Comparison of ENCODE assay signal across 11 mouse cellular contexts in the genomic region with DNA sequence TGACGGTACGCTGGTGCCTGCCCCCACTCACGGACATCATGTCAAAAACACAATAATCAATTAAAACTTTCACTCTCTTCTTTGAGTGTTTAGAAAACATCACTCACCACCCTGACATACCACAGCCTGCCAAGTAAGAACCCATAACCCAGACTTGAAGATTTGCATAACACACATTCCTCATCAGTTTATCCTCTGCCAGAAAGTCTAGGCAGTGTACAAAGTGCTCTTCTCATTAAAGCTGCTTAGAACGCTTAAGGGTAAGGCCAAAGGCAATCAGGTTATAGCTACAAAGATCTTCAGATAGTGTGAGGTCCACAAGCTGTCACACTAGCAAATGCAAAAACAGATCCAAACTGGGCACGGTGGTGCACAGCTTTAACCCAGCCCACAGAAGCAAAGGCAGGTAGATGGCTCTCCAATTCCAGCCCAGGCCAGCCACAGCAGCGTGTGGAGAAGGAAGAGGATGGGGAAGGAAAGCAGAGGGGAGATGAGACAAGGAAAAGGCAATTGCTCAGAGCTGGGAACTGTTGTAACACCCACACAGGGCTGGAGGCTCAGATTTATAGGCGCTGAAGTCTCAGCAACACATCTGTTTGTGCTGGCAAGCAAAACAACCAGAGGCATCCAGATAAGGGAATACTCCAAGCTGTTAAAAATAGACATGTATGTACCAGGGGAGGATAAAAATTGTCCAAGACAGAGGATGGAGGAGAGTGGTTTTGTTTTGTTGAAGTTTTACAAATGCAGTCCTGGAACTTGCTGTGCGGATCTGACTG. TPM values are rescaled to one million over a fixed set of nuclear protein-coding genes. Genes with fewer than 3 reads are reported as not detected.
DNase-seq lines count a peak whose midpoint lies in the region; ATAC-seq and TF ChIP-seq lines count a peak whose summit lies in the region.
"Had no signal": no experiment of that assay in that cellular context is flagged by ENCODE, and none has a peak within 500 bp of the region (broad histone marks: within the 10 kb centered on the region; RNA-seq: fewer than 3 reads in every experiment).

No protein-coding gene starts in this region.

- H3K27me3 ChIP-seq in forebrain, embryonic 16.5 days (replicated peaks; ENCODE audit: control insufficient read depth, insufficient read depth, low read length): no peaks in the 10 kb centered on the region
- no peaks in the 10 kb centered on the region for H3K27me3 ChIP-seq in forebrain, embryonic 11.5 days (ENCODE audit: control insufficient read depth, insufficient read depth, low read length)
- H3K27me3 ChIP-seq in lung, embryonic 14.5 days (ENCODE audit: insufficient read depth, low read length): no peaks in the 10 kb centered on the region
- H3K27me3 ChIP-seq in heart, embryonic 14.5 days (ENCODE audit: control insufficient read depth, insufficient read depth, low read length): no peaks in the 10 kb centered on the region
- H3K27me3 ChIP-seq: limb, embryonic 12.5 days had no signal

- no peak for TF ChIP-seq CTCF in lung, embryonic 14.5 days (IDR thresholded peaks at IDR 0.05; ENCODE audit: low read depth)
- TF ChIP-seq CTCF in lung, adult 2 months (IDR thresholded peaks at IDR 0.05; ENCODE audit: insufficient read depth, low read length): no peak

- H3K4me1 ChIP-seq in forebrain, embryonic 16.5 days (replicated peaks; ENCODE audit: control insufficient read depth, insufficient read depth, low read length): peaks cover 12% of the 10 kb centered on the region; the same call in 1 of the 2 replicates
- H3K4me1 ChIP-seq in forebrain, embryonic 11.5 days (replicated peaks; ENCODE audit: control insufficient read depth, insufficient read depth, low read length): no peaks in the 10 kb centered on the region
- peaks cover 12% of the 10 kb centered on the region; the same call in 1 of the 2 replicates for H3K4me1 ChIP-seq in lung, embryonic 14.5 days (ENCODE audit: insufficient read depth)
- H3K4me1 ChIP-seq in lung, adult 2 months (ENCODE audit: control insufficient read depth, insufficient read depth, low read length): peaks cover 10% of the 10 kb centered on the region
- H3K4me1 ChIP-seq in heart, embryonic 14.5 days (ENCODE audit: control insufficient read depth in 2 of 2, insufficient read depth in 2 of 2, low read length in 2 of 2): peaks cover 13 to 23% of the 10 kb centered on the region in 2 experiments

- no peak overlapping the region for H3K4me3 ChIP-seq in forebrain, embryonic 16.5 days (replicated peaks; ENCODE audit: low read length)
- no peak overlapping the region for H3K4me3 ChIP-seq in forebrain, embryonic 11.5 days (ENCODE audit: low read depth, low read length)
- H3K4me3 ChIP-seq in lung, embryonic 14.5 days (ENCODE audit: low read depth, low read length): no peak overlapping the region
- no peak overlapping the region for H3K4me3 ChIP-seq in lung, adult 2 months (replicated peaks; ENCODE audit: extremely low read depth, low read depth, low read length)
- no peak overlapping the region for H3K4me3 ChIP-seq in heart, embryonic 14.5 days (ENCODE audit: control insufficient read depth in 1 of 2, insufficient read depth in 1 of 2, low read depth in 1 of 2, low read length in 2 of 2)
- H3K4me3 ChIP-seq: limb, embryonic 12.5 days had no signal

- no peak overlapping the region for H3K4me2 ChIP-seq in forebrain, embryonic 16.5 days (ENCODE audit: low read length)
- no peak overlapping the region for H3K4me2 ChIP-seq in forebrain, embryonic 11.5 days (ENCODE audit: low read depth, low read length, severe bottlenecking)
- no peak overlapping the region for H3K4me2 ChIP-seq in lung, embryonic 14.5 days
- peak overlapping the region; percentile 53 for H3K4me2 ChIP-seq in heart, embryonic 14.5 days (ENCODE audit: low read length)
- H3K4me2 ChIP-seq: limb, embryonic 12.5 days had no signal

- WGBS in forebrain, embryonic 16.5 days: 73% methylated on average over 8 of the region's 8 CpGs
- WGBS in forebrain, embryonic 11.5 days: 83% methylated on average over 8 of the region's 8 CpGs
- 39% methylated on average over 8 of the region's 8 CpGs for WGBS in lung, embryonic 14.5 days
- 41% methylated on average over 8 of the region's 8 CpGs for WGBS in lung, adult 2 months
- WGBS in heart, embryonic 14.5 days: 38% methylated on average over 8 of the region's 8 CpGs

- H3K9ac ChIP-seq in forebrain, embryonic 16.5 days (replicated peaks; ENCODE audit: low read depth, low read length): no peak overlapping the region
- H3K9ac ChIP-seq in forebrain, embryonic 11.5 days (ENCODE audit: low read length): no peak overlapping the region
- H3K9ac ChIP-seq in lung, embryonic 14.5 days: no peak overlapping the region
- peak overlapping the region; percentile 52 for H3K9ac ChIP-seq in heart, embryonic 14.5 days (ENCODE audit: low read length)
- H3K9ac ChIP-seq: limb, embryonic 12.5 days had no signal

- TF ChIP-seq POLR2A in lung, adult 2 months (IDR thresholded peaks at IDR 0.05; ENCODE audit: borderline replicate concordance, extremely low read depth, low read depth, low read length): no peak

- no peak for DNase-seq in forebrain, embryonic 11.5 days (ENCODE audit: low spot score)
- DNase-seq in lung, embryonic 14.5 days: peak; percentile 67
- no peak for DNase-seq in lung, adult 2 months
- no peak for DNase-seq in Muller cell, postnatal 12 days (ENCODE audit: inconsistent ontology term)
- DNase-seq: cerebellum, adult 2 months had no signal

- H3K9me3 ChIP-seq in forebrain, embryonic 16.5 days (ENCODE audit: control insufficient read depth, low read length): no peaks in the 10 kb centered on the region
- H3K9me3 ChIP-seq in forebrain, embryonic 11.5 days (ENCODE audit: control insufficient read depth, low read length): no peaks in the 10 kb centered on the region
- no peaks in the 10 kb centered on the region for H3K9me3 ChIP-seq in lung, embryonic 14.5 days (ENCODE audit: low read depth, low read length)
- no peaks in the 10 kb centered on the region for H3K9me3 ChIP-seq in heart, embryonic 14.5 days (ENCODE audit: control insufficient read depth, low read length)
- H3K9me3 ChIP-seq: limb, embryonic 12.5 days had no signal

- peak overlapping the region; percentile 17; the same call in 1 of the 2 replicates for H3K27ac ChIP-seq in forebrain, embryonic 16.5 days (ENCODE audit: low read length)
- no peak overlapping the region for H3K27ac ChIP-seq in forebrain, embryonic 11.5 days (ENCODE audit: low read depth, low read length)
- H3K27ac ChIP-seq in lung, embryonic 14.5 days (ENCODE audit: low read depth): peak overlapping the region; percentile 61; the same call in 1 of the 2 replicates
- peak overlapping the region; percentile 71 to 81 for H3K27ac ChIP-seq in heart, embryonic 14.5 days (replicated peaks in 1 of 2; ENCODE audit: control insufficient read depth in 1 of 2, insufficient read depth in 1 of 2, low read depth in 2 of 2, low read length in 2 of 2)
- H3K27ac ChIP-seq: limb, embryonic 12.5 days had no signal

- H3K36me3 ChIP-seq in forebrain, embryonic 16.5 days (ENCODE audit: control insufficient read depth, insufficient read depth): no peaks in the 10 kb centered on the region
- no peaks in the 10 kb centered on the region for H3K36me3 ChIP-seq in forebrain, embryonic 11.5 days (ENCODE audit: control insufficient read depth, insufficient read depth, low read length)
- H3K36me3 ChIP-seq in lung, embryonic 14.5 days (ENCODE audit: insufficient read depth): no peaks in the 10 kb centered on the region
- no peaks in the 10 kb centered on the region for H3K36me3 ChIP-seq in heart, embryonic 14.5 days (ENCODE audit: control insufficient read depth, insufficient read depth, low read length)
- H3K36me3 ChIP-seq: limb, embryonic 12.5 days had no signal

- no peak for ATAC-seq in forebrain, embryonic 16.5 days
- ATAC-seq in forebrain, embryonic 11.5 days (replicated peaks; ENCODE audit: low FRiP score): no peak
- peak; percentile 61; the same call in 1 of the 2 replicates for ATAC-seq in lung, embryonic 14.5 days (ENCODE audit: insufficient read depth)
- peak; percentile 50; the same call in 1 of the 2 replicates for ATAC-seq in heart, embryonic 14.5 days (ENCODE audit: insufficient number of reproducible peaks, insufficient read depth, low FRiP score, low read depth)
- ATAC-seq in megakaryocyte progenitor cell, adult 5-6 weeks (replicated peaks; ENCODE audit: poor library complexity): peak; percentile 65
- no peak for ATAC-seq in inflammation-experienced regulatory T-cells, adult 6 months

RNA-seq across cellular contexts. Expression of a gene that starts 9.8 kb away (rescaled TPM):
- polyA plus RNA-seq in forebrain, embryonic 16.5 days (2015; fragmentation: Nextera tagmentation; extraction: Ambion mirVana): 39.9 and 50.9 TPM in 2 replicates
- 36.1 and 43.5 TPM in 2 replicates for polyA plus RNA-seq in forebrain, embryonic 11.5 days (2014; fragmentation: Nextera tagmentation; extraction: Ambion mirVana)
- 243 and 265 TPM in 2 replicates for polyA plus RNA-seq in lung, embryonic 14.5 days (2014; fragmentation: Nextera tagmentation; extraction: Ambion mirVana)
- 317 and 391 TPM in 2 replicates for polyA plus RNA-seq in lung, adult 2 months (2012; rRNA removed)
- polyA plus RNA-seq in heart, embryonic 14.5 days (2014; fragmentation: Nextera tagmentation; extraction: Ambion mirVana): 93.5 and 98.5 TPM in 2 replicates
- 60.8 and 62.8 TPM in 2 replicates for total RNA-seq in megakaryocyte progenitor cell, adult 5-6 weeks (2015)
- 21.2 and 34.1 TPM in 2 replicates for total RNA-seq in megakaryocyte progenitor cell, adult 5-6 weeks (2017)
- 10 to 100 TPM; 58.9 to 90.9 (median 63.6) TPM for polyA plus RNA-seq in inflammation-experienced regulatory T-cells, adult 6 months (2017; shearing (Covaris generic))
- polyA plus RNA-seq: C2C12 had no signal

RNA-seq across cellular contexts. Expression of a gene that starts 17.2 kb away (rescaled TPM):
- 4.3 and 6.1 TPM in 2 replicates for polyA plus RNA-seq in forebrain, embryonic 16.5 days (2015; fragmentation: Nextera tagmentation; extraction: Ambion mirVana)
- 12.5 and 13.3 TPM in 2 replicates for polyA plus RNA-seq in forebrain, embryonic 11.5 days (2014; fragmentation: Nextera tagmentation; extraction: Ambion mirVana)
- 114 and 127 TPM in 2 replicates for polyA plus RNA-seq in lung, embryonic 14.5 days (2014; fragmentation: Nextera tagmentation; extraction: Ambion mirVana)
- polyA plus RNA-seq in lung, adult 2 months (2012; rRNA removed): 242 and 329 TPM in 2 replicates
- polyA plus RNA-seq in heart, embryonic 14.5 days (2014; fragmentation: Nextera tagmentation; extraction: Ambion mirVana): 11.8 TPM in 2 replicates
- total RNA-seq in megakaryocyte progenitor cell, adult 5-6 weeks (2015): not detected in 2 replicates
- 1.1 TPM in 1 of 2 replicates, not detected in the other for total RNA-seq in megakaryocyte progenitor cell, adult 5-6 weeks (2017)
- polyA plus RNA-seq in inflammation-experienced regulatory T-cells, adult 6 months (2017; shearing (Covaris generic)): not detected

RNA-seq across cellular contexts. Expression of a gene that starts 23.6 kb away (rescaled TPM):
- 0.65 and 1.5 TPM in 2 replicates for polyA plus RNA-seq in forebrain, embryonic 16.5 days (2015; fragmentation: Nextera tagmentation; extraction: Ambion mirVana)
- polyA plus RNA-seq in forebrain, embryonic 11.5 days (2014; fragmentation: Nextera tagmentation; extraction: Ambion mirVana): 1.8 and 5.7 TPM in 2 replicates
- polyA plus RNA-seq in lung, embryonic 14.5 days (2014; fragmentation: Nextera tagmentation; extraction: Ambion mirVana): 4.6 and 4.7 TPM in 2 replicates
- 7.9 and 12.6 TPM in 2 replicates for polyA plus RNA-seq in lung, adult 2 months (2012; rRNA removed)
- polyA plus RNA-seq in heart, embryonic 14.5 days (2014; fragmentation: Nextera tagmentation; extraction: Ambion mirVana): 5.9 and 7.7 TPM in 2 replicates
- total RNA-seq in megakaryocyte progenitor cell, adult 5-6 weeks (2015): 0.20 TPM in 1 of 2 replicates, not detected in the other
- 1.4 TPM in 1 of 2 replicates, not detected in the other for total RNA-seq in megakaryocyte progenitor cell, adult 5-6 weeks (2017)
- 1 to 10 TPM in 2 of 3 experiments, under 1 TPM in 1; 0.91 to 1.9 (median 1.7) TPM for polyA plus RNA-seq in inflammation-experienced regulatory T-cells, adult 6 months (2017; shearing (Covaris generic))

RNA-seq across cellular contexts. Expression of a gene that starts 31.9 kb away (rescaled TPM):
- polyA plus RNA-seq in forebrain, embryonic 16.5 days (2015; fragmentation: Nextera tagmentation; extraction: Ambion mirVana): 259 and 270 TPM in 2 replicates
- polyA plus RNA-seq in forebrain, embryonic 11.5 days (2014; fragmentation: Nextera tagmentation; extraction: Ambion mirVana): 76.0 and 88.3 TPM in 2 replicates
- polyA plus RNA-seq in lung, embryonic 14.5 days (2014; fragmentation: Nextera tagmentation; extraction: Ambion mirVana): 13.5 and 14.7 TPM in 2 replicates
- 1.7 and 4.0 TPM in 2 replicates for polyA plus RNA-seq in lung, adult 2 months (2012; rRNA removed)
- polyA plus RNA-seq in heart, embryonic 14.5 days (2014; fragmentation: Nextera tagmentation; extraction: Ambion mirVana): 0.54 and 1.5 TPM in 2 replicates
- total RNA-seq in megakaryocyte progenitor cell, adult 5-6 weeks (2015): 0.05 and 0.73 TPM in 2 replicates
- 0.10 TPM in 1 of 2 replicates, not detected in the other for total RNA-seq in megakaryocyte progenitor cell, adult 5-6 weeks (2017)
- polyA plus RNA-seq in inflammation-experienced regulatory T-cells, adult 6 months (2017; shearing (Covaris generic)): 1 to 10 TPM in 1 of 3 experiments, under 1 TPM in 1, not detected in 1; 0.13 to 1.2 TPM

RNA-seq across cellular contexts. Expression of a gene that starts 33.7 kb away (rescaled TPM):
- 76.3 and 81.0 TPM in 2 replicates for polyA plus RNA-seq in forebrain, embryonic 16.5 days (2015; fragmentation: Nextera tagmentation; extraction: Ambion mirVana)
- 78.9 and 86.2 TPM in 2 replicates for polyA plus RNA-seq in forebrain, embryonic 11.5 days (2014; fragmentation: Nextera tagmentation; extraction: Ambion mirVana)
- 121 and 123 TPM in 2 replicates for polyA plus RNA-seq in lung, embryonic 14.5 days (2014; fragmentation: Nextera tagmentation; extraction: Ambion mirVana)
- 182 and 190 TPM in 2 replicates for polyA plus RNA-seq in lung, adult 2 months (2012; rRNA removed)
- polyA plus RNA-seq in heart, embryonic 14.5 days (2014; fragmentation: Nextera tagmentation; extraction: Ambion mirVana): 105 and 114 TPM in 2 replicates
- 75.8 and 77.8 TPM in 2 replicates for total RNA-seq in megakaryocyte progenitor cell, adult 5-6 weeks (2015)
- total RNA-seq in megakaryocyte progenitor cell, adult 5-6 weeks (2017): 28.2 and 34.1 TPM in 2 replicates
- polyA plus RNA-seq in inflammation-experienced regulatory T-cells, adult 6 months (2017; shearing (Covaris generic)): 10 to 100 TPM; 56.3 to 68.5 (median 57.1) TPM

Comparison
In these comparisons a context has a peak if more than half of its experiments do, and no peak if none do; other contexts are left out.
1. ATAC-seq: peak in lung, embryonic 14.5 days (single experiment), heart, embryonic 14.5 days (single experiment) and megakaryocyte progenitor cell, adult 5-6 weeks (single experiment); none in forebrain, embryonic 16.5 days (single experiment), forebrain, embryonic 11.5 days (single experiment) and inflammation-experienced regulatory T-cells, adult 6 months (single experiment).